Mouse (Mus musculus): ENCODE results near the gene Tab2.

DNA sequence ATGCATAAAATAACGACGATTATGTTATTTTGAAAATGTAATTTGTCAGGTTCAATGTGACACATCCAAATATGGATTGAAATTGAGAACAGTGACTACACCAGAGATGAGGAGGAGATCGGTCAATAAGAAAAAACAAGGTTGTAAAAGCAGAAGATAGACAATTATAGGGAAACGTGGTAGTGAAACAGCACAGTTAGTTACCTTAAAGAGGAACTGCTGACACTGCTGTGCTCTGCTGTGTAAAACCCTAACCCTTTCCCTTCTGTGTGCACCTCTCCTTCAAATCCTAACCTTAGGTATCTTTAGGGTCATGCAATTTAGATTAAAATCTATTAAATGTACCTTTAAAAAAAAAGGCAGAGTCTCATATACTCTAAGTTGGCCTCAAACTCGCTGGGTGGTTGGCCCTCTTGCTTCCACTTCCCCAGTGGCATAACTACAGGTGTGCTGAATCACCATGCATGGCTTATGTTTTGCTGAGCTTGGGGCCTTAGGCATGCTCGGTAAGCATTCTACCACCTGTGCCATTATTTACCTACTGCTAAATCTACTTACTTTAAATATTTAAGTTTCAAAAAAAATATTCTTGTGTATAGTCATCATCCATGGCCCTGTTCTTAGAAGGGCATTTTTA is 19.4 kb downstream of the Tab2 start:
- no peak for TF ChIP-seq CTCF (IDR thresholded peaks at IDR 0.05; ENCODE audit: insufficient read depth, low read length)
- no peak for TF ChIP-seq POLR2A (IDR thresholded peaks at IDR 0.05; ENCODE audit: borderline replicate concordance, extremely low read depth, low read depth, low read length)
